Mouse (Mus musculus) adrenal gland, postnatal 36 days (tissue): ENCODE data around the gene Thada. TPM values are rescaled to one million over a fixed set of nuclear protein-coding genes. Genes with fewer than 3 reads are reported as not detected.
A peak's percentile ranks its signal among the peaks of the same experiment; 100 is the strongest.

Experiments
- DNase-seq, 2 experiments: peaks; one replicate each; pipeline ENCODE4 v3.0.0; 2021; ENCODE audit warnings: mixed read lengths in 1 of 2
- total RNA-seq, 2 experiments: library from RNA; stranded (reverse); gene quantifications; 2 replicates each; pipeline ENCODE4 v1.2.3; 2021

Gene Thada
- total RNA-seq, 2 experiments from 2014 or later = 15.6 to 20.3 TPM

DNA sequence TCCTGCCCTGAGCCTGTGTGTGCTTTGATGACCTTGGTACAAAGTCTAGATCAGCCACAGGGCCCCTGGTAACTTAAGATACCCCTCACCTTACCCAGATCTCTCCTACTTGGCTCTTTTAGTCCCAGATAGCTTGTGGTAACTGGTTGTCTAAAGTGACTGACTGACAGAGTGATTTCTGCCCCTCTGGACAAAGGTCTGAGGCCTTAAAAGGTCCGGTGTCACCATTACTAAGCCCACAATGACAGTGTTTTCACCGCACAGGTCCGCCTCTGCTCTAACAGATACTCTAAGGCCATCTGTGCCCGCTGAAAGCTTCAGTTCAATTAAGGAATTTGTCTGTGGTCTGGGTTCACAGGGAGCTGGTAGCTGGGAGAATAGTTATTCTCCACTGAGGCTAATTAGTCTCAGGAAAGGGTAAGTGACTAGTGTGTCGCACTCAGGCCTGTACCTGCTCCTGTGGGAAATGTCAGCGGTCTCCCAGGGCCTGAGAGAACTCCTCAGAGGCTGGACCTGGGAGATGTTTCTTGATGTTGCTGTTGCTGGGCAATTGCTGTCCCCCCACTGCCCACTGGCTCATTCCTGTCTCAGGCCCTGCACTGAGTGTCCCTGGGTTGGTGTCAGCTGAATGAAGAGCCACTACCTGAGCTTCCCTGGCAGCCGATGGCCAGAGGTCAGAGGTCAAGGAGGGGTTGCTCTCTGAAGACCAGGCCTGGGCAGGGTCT, 319.4 kb downstream of the Thada start:
- DNase-seq = no peak

DNA sequence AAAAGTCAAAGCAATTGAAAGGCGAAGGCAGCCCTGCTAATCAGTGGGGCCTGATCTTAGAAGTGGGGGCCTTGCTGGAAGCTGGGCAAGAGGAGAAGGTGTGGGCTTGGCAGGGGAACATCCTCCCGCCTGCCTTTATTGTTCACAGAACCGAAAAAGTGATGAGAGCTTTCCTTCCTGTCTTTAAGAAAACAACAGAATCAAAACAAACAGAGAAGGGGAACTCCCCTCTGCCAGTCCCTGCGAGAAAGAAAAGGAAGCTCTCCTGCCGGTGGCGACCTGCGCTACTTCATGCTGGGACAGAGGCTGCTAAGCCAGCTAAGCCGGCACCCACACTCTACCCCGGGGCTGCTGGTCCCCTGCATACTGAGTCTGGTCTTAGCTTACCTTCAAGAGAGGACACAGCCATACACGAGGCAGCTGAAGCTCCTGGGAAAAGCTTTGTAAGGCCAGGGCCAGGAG, 320.1 kb downstream of the Thada start:
- peak; percentile 33 to 60 for DNase-seq

DNA sequence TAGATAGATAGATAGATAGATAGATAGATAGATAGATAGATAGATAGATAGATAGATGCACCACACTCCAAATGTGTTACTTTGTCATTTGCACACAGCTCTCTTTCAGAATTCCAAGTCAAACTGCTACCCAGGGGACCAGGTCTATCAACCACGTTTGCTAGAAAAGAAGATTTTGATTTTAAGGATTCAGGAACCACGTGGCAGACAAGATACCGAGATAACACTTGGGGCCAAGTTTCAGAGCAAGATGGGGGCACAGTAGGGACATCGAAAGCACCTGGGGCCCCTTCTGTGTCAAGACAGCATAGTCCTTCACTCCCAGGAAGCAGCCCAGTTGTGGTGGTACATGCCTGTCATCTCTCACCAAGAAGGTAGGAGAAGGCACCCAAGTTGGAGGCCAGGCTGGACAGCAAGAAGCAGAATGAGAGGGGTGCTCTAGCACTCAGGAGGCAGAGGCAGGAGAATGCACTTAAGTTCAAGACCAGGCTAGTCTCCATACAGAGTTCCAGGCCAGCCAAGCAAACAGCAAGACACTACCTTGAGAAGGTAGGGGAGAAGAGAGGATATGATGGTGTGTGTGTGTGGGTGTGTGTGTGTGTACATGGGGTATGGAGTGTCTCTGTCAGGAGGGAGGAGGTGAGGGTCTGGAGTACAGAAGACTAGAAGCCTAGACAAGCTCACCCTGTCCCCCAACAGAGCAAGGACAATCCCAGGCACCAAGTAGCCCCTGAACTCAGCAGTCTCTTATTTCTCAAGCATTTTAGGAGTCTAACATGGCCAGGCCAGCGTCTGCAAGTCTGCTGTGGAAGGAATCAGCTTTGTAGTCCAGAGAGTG, 321.0 kb downstream of the Thada start:
- no peak for DNase-seq

DNA sequence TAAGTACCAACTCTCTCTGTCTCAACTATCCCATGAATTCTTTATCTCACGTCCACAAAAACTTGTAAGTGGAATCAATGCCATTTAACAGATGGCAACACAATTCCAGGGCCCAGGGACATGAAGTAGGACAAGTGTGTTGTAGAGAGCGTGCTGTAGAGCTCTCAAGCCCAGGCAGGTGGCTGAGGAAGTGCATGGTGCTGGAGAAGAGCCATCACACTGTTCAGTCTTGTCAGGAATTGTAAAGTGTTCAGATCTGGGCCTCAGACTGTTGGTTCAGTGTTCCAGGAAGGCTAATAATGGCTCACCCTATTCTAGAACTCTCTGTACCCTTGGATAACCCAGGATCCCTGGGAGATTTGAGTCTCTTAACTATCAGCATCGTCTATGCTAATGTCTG, 321.9 kb downstream of the Thada start:
- no peak for DNase-seq

DNA sequence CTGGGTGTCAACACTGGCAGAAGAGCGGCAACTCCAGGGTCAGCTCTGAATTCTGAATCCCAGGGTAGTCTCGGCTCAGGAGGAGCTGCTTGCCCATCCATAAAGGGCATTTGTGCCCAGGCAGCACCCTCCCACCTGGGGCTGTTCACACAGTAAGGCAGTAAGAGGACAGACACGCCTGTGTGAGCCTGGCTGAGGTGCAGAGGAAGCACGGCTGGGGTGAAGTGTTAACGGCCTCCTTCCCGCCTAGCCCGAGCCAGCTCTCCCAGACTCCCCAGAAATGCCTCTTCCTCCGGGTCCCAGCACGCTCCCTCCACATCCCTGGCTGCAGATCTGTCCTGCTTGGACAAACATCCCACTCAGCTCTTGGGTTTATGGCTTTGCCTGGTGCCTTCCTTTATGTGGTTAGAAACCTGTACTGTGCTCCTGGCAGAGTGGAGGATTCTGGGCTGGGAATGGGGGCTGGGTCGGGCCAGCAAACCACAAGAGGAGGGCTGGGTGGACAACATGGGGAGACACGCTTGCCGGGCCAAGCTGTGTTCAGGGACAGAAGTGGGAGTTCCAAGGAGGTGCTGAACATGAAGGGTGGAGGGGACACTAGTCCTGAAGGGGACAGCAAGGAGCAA, 322.7 kb downstream of the Thada start:
- no peak for DNase-seq

- DNase-seq = peak in 1 of 2 experiments; percentile 56
These were observed 324.3 kb downstream of the Thada start for GRCm38 (mm10) chr17:84141691-84142090.

DNA sequence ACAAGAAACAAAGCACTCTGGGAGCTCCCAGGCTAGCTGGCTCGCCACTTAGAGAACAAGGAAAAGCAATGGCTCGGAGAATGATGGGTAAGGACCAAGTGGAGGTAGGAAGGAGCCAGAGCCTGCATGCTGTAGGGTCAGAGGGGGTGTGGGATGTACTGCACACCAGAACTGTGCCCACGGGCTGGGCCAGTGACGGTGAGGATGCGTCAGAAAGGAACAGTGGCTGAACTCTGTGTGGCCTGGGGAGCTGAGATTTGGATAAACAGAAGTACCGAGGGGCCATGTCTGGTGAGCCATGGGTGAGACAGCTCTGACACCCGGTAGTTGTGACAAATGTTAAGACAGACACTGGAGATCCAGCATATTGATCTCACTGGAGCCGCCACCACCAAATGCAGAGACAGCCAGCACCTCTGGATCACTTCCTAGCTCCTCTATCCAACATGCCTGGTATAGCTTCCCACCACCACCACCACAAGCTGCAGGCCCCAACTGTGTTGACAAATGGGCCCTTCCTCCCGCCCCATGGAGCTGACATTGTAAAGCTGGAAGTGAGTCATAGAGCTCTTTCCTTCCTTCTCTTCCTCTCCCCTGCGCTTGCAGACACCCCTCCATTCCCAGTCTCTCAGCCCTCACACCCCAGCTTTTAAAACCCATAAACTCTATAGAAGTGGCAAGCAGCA, 325.0 kb downstream of the Thada start:
- peak; percentile 37 to 49 for DNase-seq

Other genes with a start within 250 kb of the Thada start
- 1 to 10 TPM; 4.6 to 5.2 TPM for gene Plekhh2, start 45.7 kb upstream of the Thada start, total RNA-seq
- 10 to 100 TPM; 23.9 to 43.4 TPM for gene Dync2li1, start 160.3 kb upstream of the Thada start, total RNA-seq
- not detected for gene Abcg8, start 210.1 kb upstream of the Thada start, total RNA-seq
- not detected for gene Abcg5, start 216.8 kb upstream of the Thada start, total RNA-seq